Mouse (Mus musculus) spleen, postnatal 4 days (tissue): ENCODE data around the gene Defb22.

Source experiments
- DNase-seq, 2 experiments: peaks; one replicate each; pipeline ENCODE4 v3.0.0; 2022; ENCODE audit warnings: low spot score in 2 of 2

Defb22 gene

DNA sequence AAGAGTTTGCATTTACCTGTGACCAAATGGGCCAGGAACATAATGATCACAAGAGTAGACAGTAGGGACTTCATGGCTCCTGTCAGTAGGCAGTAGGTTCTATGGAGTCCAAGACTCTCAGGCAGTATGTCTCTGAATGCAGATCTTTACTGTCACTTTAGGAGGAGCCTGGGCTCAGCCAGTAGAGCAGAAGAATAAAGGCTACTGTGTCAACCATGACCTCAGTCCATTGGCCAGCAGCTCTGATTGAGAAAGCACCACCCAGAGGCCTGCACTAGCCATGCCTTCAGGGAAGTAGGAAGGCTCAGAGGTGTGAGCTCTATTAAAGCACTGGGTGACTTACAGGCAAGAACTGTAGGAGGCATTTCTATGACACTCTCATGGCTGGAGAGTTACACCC lies at the start of gene Defb22:
Gene Defb22, minus strand, starts transcription at position 101 of the 400 bp plus-strand sequence.
- DNase-seq, result no peak

DNA sequence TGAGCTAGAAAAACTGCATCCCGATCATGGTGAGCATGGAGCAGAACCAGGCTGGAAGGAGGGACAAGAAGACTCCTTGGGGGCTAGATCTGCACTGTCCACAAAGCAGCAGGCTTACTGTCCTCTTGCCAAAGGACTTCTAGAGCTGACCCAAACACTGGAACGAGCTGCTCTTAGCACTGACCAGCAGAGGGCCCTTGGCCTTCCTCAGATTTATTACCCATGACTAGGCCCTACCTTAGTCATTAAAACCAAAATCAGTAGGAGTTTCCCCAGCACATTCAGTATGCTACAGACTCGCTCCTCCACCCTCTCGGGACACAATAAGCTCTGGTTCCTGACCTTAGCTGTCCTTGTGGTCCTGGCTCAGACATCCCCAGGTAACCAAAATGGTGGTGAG lies 28.0 kb upstream of the Defb22 start, which contains the start of gene Defb28:
Gene Defb28, plus strand, starts transcription at position 275 of the 400 bp plus-strand sequence.
- no peak for DNase-seq

DNA sequence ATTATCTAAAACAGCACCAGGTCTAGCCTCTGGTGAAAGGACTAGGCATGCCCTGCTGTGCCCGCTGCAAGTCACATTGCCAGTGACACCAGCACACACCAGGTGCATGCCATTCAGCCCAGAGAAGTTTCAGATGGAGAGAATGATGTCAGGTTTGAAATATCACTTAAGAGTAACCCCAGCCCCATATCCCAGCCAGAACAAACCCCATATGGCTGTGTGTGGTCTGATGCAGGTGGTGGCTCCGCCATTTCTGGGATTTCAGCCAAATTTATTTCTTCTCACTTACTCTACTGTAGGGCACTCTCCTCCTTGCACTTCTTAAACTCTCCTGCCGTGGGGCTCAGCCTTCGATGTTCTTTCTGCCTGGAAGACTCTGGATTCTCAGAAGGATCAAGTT lies 26.1 kb upstream of the Defb22 start:
- no peak for DNase-seq

GRCm38 (mm10) chr2:152511592-152511991 lies 21.7 kb upstream of the Defb22 start, which contains the start of gene Defb26:
Gene Defb26, minus strand, starts transcription at chr2:152511692.
- no peak for DNase-seq

DNA sequence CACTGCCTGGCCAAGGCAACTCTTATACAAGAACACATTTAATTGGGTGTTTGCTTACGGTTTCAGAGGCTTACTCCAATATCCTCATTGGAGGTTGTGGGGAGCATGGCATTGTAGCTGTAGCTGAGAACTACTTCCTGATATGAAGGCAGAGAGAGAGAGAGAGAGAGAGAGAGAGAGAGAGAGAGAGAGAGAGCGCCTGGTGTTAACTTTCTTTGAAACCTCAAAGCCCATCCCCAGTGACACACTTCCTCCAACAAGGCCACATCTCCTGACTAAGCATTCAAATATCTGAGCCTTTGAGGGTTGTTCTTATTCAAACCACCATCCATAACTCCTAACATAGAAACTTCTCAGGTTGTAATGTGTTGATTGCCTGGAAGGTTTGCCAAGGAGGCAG lies 14.0 kb upstream of the Defb22 start:
- no peak for DNase-seq

DNA sequence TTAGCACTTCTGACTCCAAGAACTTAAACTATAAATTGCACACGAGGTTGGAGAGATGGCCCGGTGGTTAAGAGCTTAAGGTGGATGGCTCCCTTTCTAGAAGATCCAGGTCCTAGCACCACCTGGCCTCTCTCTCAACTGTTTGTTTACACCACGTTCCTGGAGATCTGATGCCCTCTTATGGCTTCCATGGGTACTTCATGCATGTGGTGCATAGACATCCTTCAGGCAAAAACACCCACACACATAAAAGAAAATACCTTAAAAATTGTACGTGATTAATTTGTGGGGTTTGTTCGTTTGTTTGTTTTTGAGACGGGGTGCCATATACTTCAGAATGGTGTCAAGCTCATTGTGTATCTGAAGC lies 10.9 kb upstream of the Defb22 start:
- peak in 1 of 2 experiments; percentile 16 for DNase-seq

DNA sequence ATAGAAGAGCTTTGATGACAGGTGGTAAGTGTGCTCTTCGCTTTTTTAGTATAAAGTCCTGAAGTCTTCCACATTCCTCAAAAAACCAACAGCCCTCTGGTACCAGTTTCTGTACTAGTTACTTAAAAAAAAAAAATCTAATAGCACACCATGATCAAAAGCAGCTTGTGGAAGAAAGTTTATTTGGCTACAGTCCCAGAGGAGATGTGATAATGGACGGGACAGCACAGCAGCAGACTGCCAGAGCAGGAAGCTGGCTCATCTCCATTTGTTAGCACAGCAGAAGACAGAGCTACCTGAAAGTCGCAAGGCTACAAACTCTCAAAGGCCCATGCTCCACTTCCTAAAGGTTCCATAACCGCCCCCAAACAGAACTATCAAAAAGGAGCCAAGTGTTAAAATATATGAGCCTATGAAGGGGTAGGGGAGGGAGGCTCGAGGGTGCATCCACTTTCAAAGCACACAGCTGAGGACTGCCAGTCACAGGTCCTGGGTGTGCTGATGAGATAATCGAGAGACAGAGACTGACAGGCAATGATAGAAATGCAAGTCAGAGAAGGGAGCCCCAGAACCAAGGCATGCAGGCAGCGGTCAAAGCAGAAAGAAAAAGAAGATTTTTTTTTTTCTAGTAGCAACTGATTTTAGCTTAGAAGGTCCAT lies 10.4 kb upstream of the Defb22 start:
- DNase-seq, result peak in 1 of 2 experiments; percentile 15

- DNase-seq, result no peak
These were observed 8.1 kb upstream of the Defb22 start for GRCm38 (mm10) chr2:152498020-152498419.

GRCm38 (mm10) chr2:152493151-152493550 lies 3.2 kb upstream of the Defb22 start:
- no peak for DNase-seq

DNA sequence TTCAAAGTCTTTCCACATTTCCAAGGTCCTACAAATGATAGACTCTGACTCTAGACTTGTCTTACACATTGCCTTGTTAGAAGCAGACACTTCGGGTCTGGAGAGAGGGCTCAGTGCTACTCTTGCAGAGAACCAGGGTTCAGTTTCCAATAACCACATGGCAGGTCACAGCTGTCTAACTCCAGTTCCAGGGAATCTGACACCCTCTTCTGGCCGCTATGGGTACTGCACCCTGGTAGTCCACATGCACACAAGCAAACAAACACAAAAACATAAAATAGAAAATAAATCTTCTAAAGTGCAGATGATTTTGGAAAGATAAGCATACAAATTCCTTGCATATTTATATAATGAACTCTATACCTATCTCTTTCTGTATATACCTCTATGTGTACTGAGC lies 2.9 kb downstream of the Defb22 start:
- DNase-seq, result peak in 1 of 2 experiments; percentile 66

- no peak for DNase-seq
These were observed 8.2 kb downstream of the Defb22 start for GRCm38 (mm10) chr2:152481726-152482125.

DNA sequence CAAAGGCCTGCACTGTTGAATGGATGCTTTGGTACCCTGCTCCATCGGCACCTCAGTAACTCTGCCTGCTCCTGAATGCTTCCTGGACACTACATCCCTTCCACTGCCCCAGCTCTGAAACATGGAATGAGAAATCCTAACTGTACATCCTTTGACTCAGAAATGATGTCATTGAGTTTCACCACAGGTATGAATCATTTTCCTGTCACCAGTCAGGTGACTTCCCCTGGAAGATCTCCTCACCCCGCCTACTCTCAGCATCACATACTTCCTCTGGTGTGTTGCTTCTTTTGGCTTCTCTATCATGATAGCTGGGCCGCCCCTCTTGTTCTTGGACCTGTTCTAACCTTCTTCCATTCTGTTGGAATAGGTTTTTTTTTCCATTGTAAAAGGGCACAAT lies 9.1 kb downstream of the Defb22 start:
- no peak for DNase-seq

DNA sequence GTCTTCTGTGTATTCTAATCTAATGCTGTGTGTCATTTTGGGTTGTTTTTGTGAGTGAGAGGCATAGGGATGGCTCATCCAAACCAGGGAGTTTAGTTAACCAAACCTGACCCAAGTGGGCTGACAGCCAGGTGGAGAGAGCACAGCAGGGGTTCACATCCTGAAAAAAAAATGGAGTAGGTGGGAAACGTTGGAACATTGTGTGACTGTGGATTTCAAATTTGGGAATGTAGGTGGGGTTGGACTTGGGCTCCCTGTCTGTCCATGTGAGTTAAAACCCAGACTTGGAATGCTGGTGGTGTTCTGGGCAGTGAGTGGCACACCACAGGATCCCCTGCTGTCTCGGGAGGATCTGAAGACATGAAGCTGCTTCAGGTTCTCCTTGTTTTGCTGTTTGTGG lies 13.2 kb downstream of the Defb22 start, which contains the start of gene Defb20:
Gene Defb20, plus strand, starts transcription at position 301 of the 400 bp plus-strand sequence.
- DNase-seq, result no peak

DNA sequence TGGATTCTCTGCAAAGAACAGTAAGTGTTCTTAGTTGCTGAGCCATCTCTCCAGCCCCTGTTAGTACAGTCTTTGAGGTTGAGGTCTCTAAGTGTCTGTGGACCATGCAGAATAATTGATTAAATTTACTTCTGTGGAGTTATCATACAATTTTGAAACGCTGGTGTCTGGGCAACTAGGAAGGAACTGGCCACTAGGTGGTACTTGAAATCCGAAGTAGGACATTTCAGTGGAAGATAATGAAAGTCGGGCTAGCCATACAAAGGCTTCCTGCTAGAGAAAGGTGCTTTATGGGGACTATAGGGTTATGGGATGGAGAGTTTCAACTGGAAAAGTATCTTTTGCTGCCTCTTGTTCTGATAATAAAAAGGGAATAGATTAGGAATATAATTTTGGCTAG lies 17.5 kb downstream of the Defb22 start:
- no peak for DNase-seq

DNA sequence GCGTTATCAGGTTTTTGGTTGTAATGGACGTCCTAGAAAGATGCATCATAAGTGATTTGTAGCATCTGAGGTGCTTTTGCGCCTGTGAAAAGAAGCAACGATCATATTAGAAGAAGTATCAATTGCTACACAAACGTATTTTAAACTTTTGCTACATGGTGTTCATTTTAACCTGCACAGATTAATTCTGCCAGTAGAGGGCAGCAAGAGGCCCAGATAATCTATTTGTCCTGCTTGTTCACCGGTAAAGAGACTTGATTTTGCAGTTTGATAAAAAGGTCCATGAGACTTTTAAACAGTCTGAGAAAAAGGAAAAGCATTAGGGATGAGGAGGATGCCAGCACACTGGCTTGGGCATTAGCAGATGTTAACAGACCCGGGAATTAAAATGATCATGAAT lies 19.0 kb downstream of the Defb22 start:
- DNase-seq, result no peak

DNA sequence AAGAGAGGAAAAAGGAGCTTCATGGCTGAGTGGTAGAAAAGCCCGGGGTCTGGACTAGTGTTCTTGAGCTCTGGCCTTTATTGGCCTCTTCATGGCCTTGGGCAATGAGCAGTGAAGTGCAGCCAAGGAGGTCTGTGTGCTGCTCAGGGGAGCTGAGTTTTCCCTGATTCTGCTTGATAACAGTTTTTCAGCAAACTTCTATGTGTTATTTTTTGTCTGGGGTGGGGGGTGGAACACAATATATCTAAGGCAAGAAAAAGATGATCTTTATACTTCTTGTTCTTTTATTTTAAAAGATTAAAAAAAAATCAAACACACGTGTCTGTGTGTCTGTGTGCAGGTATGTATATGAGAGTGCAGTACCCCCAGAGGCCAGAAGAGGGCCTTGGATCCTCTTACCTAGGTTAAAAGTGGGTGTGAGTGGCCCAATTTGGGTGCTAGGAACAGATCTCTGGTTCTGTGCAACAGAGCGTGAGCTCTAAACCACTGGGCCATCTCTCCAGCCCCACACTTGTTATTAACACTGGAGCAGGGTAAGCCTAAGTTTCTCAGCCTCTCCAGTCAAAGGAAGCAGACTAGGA lies 25.3 kb downstream of the Defb22 start, which contains the start of gene Defb23:
Gene Defb23, minus strand, starts transcription at position 51 of the 581 bp plus-strand sequence.
- DNase-seq, result no peak

DNA sequence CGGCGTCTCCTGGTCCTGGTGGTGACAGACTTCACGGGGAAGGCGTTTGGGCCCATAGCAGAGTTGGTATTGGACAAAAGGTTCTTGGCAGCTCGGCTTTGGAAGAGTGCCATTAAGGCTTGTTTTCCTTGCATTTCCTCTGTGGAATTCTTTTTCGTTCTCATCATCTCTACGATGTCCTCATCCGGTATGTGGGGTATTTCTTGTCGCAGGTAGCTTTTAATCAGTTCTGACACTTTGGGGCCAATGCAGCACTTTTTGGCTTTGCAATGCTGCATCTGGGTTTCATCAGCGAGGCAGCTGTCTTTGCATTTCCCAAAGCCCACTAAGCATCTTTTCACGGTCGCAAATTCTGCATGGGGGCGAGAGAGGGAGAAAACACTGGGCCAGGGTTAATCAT lies 30.7 kb downstream of the Defb22 start:
- no peak for DNase-seq

- no peak for DNase-seq
These were observed 37.7 kb downstream of the Defb22 start for GRCm38 (mm10) chr2:152452101-152452781.

- peak in 1 of 2 experiments; percentile 43 for DNase-seq
These were observed 39.7 kb downstream of the Defb22 start for GRCm38 (mm10) chr2:152450241-152450640.

DNA sequence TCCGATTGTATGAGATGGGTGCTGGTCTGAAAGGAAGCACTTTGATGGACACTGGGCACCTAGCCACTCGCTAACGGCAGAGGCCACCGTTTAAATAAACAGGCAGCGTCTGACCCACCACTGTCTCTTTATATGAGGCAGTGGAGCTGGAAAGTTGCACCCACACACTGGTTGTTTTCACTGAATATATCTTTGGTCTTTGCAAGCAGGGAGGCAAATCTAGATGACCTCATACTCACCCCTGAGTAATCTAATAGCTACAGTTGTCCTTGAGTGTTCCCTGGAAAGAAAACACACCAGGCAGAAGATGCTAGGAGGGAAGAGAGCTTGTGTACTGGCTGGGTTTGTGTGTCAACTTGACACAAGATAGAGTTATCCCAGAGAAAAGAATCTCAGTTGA lies 42.5 kb downstream of the Defb22 start:
- DNase-seq, result no peak

GRCm38 (mm10) chr2:152446642-152447041 lies 43.3 kb downstream of the Defb22 start:
- DNase-seq, result no peak

GRCm38 (mm10) chr2:152443281-152443680 lies 46.7 kb downstream of the Defb22 start:
- DNase-seq, result no peak

- no peak for DNase-seq
These were observed 47.6 kb downstream of the Defb22 start for GRCm38 (mm10) chr2:152442322-152442721.
